Mouse (Mus musculus) induced T-regulatory cell, adult 2 months (primary cell): ENCODE results near the gene Gm43638.
"Not testable (repeated sequence)": the region's sequence is repeated elsewhere in the genome, so short reads cannot be mapped to it uniquely, and the experiment has no call there.

Experiments used
- DNase-seq: peaks from one replicate; pipeline ENCODE4 v3.0.0-alpha.2; 2012; ENCODE audit warnings: low read depth

Gm43638 gene

DNA sequence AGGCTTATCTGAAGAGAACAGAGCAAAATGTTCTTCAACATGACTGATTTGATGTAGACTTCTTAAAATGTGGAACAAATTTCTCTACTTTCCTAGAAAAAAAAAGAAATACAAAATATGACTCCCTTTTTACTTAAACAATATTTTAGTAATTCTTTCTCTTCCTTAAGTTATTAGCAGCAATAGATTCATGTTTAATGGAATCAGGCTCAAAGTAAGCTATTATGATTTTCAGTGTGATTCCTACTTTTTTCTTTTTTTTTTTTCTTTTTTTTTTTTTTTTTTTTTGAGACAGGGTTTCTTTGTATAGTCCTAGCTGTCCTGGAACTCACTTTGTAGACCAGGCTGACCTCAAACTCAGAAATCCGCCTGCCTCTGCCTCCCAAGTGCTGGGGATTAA lies at the start of gene Gm43638:
Gm43638 (minus strand) TSS at position 101 of the 400 bp plus-strand sequence.
- not testable (repeated sequence) for DNase-seq

GRCm38 (mm10) chr5:87535994-87536644 lies 49.5 kb upstream of the Gm43638 start:
- no peak for DNase-seq

GRCm38 (mm10) chr5:87532288-87532687 lies 45.7 kb upstream of the Gm43638 start:
- no peak for DNase-seq

DNA sequence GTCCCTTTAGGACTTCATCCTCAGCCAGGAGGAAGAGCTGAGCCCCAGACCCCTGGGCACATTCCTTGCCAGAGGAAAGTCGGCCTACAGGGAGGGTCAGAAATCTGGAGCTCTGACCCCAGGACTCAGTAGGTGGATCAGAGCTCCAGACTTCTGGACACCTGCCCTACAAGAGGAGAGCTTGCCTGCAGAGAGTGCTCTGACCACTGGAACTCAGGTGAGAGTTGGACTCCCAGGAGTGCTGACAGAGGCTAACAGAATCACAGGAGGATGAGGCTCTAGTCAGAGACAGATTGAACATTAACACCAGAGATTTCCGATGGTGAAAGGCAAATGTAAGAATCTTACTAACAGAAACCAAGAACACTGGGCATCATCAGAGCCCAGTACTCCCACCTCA lies 37.0 kb upstream of the Gm43638 start:
- not testable (repeated sequence) for DNase-seq

GRCm38 (mm10) chr5:87505776-87506458 lies 19.3 kb upstream of the Gm43638 start:
- DNase-seq: no peak

DNA sequence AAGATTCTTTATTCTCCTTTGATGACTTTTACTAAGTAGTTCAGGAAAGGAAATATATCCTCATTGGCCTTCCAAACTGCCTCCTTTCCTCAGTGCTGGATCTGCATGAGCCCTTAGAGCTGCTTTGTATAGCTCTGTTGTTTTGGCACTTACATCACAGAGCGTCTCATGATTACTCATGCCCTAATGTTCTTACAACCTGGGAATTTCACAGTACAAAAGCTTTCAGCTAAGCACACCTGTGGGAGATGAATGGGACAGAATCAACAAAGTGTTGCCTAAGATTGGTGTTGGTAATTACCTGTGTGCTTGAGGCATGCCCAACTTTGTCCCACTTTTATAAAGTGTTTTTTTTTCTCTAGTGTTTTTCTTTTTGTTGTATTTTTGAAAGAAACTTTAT lies 16.1 kb upstream of the Gm43638 start:
- no peak for DNase-seq

DNA sequence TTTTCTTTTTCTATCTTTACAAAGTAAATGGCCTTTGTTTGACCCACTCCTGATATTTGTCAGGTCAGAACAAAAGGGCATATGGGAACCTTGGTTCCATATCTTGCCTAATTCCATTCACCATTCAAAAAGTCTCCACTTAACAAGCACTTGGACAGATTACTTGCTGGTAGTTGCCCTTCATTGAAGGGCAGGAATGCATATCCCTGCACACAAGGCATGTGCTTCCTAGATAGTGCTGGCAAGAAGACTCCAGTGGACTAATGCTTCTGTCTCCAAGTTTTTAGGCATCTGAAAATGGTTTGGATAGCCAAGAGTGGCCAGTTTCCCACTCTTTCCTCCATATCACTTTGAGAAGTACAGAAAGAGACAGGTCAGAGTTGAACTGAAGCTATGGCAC lies 12.7 kb upstream of the Gm43638 start:
- no peak for DNase-seq

GRCm38 (mm10) chr5:87498936-87499335 lies 12.3 kb upstream of the Gm43638 start:
- no peak for DNase-seq

- no peak for DNase-seq
Observed at GRCm38 (mm10) chr5:87490771-87491170, 4.2 kb upstream of the Gm43638 start, which contains the start of gene Ugt2a1. Ugt2a1 (minus strand) TSS chr5:87490871.

DNA sequence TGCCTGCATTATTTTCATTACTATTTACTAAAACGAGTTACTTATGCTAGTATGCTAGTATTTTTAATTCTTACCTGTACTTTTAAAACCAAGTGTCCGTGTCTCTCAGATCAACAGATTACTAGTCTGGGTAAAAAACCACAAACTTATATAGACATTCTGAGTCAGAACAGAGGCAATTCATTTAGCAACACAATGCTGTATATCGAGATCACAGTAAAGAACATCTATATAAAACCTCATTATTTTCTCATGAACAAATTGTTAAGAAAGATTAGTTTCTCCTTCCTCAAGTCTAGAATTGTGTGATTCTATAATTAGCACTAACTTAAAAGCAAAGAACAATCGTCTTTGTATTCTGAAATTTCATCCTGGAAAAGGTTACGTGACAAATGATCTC lies 4.4 kb downstream of the Gm43638 start, which contains the start of gene Ugt2a2:
Ugt2a2 (minus strand) TSS at position 101 of the 400 bp plus-strand sequence.
- DNase-seq: no peak

GRCm38 (mm10) chr5:87458810-87459209 lies 27.8 kb downstream of the Gm43638 start:
- DNase-seq: no peak

DNA sequence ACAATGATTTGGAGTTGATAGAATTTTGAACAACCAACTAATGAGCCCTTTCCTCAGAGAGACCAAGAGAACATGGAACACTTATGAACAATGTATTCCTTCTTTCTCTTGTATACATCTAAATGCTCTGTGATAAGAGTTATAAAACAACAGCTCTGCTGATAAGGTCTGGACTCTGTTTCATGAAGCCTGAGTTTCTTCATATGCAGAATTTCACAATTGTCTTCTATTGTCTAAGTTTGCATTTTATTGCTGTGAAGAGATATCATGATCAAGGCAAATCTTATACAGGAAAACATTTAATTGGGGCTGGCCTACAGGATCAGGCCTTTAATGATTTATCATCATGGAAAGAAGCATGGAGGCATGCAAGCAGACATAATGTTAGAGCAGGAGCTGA lies 28.9 kb downstream of the Gm43638 start:
- DNase-seq: no peak

GRCm38 (mm10) chr5:87456216-87456850 lies 30.3 kb downstream of the Gm43638 start:
- DNase-seq: no peak

GRCm38 (mm10) chr5:87455519-87455918 lies 31.1 kb downstream of the Gm43638 start:
- no peak for DNase-seq

DNA sequence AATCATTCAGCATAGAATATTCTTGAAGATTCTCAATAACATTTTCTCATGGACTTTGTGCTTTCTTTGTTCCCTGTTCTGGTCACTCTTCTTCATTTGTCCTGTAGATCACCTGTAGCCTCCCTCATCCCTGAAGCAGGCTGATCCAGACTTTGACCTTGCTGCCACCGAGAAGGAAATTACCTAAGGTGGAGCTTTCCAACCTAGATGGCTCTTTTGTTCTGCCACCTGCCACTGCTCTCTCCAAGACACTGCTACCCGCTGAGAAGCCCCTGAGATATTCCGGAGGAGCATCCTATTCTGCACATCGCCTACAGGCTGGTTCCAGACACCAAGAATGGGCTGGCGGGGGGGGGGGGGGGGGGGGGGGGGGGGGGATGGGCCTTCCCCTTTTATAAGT lies 34.1 kb downstream of the Gm43638 start:
- DNase-seq: not testable (repeated sequence)

- DNase-seq: no peak
Observed at GRCm38 (mm10) chr5:87436264-87436663, 50.3 kb downstream of the Gm43638 start.

GRCm38 (mm10) chr5:87425676-87426075 lies 60.9 kb downstream of the Gm43638 start:
- DNase-seq: no peak

DNA sequence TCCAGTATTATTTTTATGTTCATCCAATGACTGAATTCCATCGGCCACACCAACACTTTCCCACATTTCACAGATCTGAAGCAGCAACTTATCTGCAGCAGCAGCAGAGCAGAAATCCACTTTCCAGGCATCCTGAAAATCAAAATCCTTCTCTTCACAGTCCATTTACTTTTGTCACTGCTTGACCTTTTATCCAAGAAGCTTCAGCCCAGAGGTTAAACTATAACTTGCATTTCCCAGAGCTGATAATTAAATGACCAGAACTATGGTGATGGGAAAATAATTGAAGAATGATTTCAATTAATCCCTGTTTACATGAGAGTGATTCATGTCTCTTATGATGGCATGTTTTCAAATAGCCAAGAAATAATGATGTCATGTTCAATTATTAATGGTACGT lies 62.6 kb downstream of the Gm43638 start, which contains the start of gene Ugt2b38:
Ugt2b38 (minus strand) TSS at position 163 of the 400 bp plus-strand sequence.
- not testable (repeated sequence) for DNase-seq
